Mouse (Mus musculus) naive thymus-derived CD4-positive, alpha-beta T cell, adult 2 months (primary cell): ENCODE measurements around the gene Adipor2.
A peak's percentile ranks its signal among the peaks of the same experiment; 100 is the strongest.

Source experiments
- DNase-seq: peaks from one replicate; pipeline ENCODE4 v3.0.0-alpha.2; 2011; ENCODE audit warnings: low read depth

The Adipor2 gene

DNA sequence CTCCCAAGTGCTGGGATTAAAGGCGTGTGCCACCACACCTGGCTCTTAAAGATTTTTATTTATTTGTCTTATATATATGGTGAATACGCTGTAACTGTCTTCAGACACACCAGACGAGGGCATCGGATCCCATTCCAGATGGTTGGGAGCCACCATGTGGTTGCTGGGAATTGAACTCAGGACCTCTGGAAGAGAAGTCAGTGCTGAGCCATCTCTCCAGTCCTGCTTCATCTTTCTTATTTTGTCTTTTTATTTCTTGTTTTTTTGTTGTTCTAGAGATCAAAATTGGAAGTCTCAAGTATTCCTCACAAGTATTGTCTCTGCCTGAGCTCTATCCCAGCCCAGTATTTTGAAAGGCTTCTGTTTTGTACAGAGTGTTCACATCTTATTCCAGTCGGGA is 2.9 kb upstream of the Adipor2 start:
- peak; percentile 36 for DNase-seq

- no peak for DNase-seq
Observed at GRCm38 (mm10) chr6:119419412-119419811, 1.9 kb upstream of the Adipor2 start.

DNA sequence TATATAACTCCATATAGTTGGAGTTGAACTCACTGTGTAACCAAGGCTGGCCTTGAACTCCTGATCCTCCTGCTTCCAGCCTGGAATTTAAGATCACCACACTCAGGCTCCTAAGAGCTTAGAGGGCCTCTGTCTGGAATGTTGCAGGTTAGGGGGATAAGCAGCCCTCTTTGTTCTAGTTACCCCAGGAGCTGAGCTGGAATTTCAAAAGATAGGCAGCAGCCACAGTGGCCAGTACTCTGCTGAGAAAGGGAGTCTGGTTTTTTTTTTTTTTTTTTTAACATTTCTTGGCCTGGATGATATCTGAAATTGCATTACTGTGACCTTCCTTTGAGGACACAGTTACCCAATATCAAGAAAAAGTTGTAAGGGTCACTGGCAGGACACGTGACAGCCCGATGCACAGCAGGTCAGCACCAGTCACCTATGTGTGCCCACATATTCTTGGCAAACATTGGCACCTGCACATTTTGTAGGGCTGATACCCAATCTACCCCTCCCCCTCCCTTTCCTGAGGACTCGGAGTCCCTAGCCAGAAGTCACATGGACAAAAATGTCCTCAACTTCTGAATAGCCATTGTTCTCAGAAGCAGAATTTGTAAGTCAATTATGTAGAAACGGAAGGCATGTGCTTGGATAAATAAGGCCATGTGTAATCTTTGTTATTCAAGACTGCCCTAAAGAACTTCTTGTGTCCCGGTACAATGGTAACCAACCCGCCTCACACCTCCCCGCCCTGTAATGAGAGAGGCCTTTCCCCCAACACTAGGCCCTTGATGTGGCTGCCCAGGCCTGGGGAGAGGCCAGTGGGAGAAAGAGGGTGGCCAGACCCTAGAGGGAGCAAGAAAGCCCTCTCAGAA is 1.1 kb upstream of the Adipor2 start:
- DNase-seq, result no peak

GRCm38 (mm10) chr6:119417821-119418220 is 317 bp upstream of the Adipor2 start:
- no peak for DNase-seq

DNA sequence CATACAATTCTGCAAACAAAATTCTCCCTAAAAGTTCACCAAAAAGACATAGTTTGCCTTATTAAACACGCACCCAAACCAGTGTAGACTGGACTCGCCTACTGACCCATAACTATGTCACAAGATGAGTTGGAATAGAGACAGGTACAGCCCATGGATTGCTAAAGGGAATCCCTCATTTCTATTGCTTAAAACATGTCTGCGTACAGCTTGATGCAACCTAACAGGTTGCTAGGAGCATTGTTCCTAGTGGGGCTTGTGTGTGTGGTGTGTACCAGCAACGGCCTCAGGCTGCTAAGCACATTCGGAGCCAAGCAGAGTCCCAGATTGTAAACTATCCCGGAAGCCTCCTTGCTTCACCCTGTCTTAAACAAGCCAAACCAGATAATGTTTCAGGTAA is 861 bp downstream of the Adipor2 start:
- no peak for DNase-seq

GRCm38 (mm10) chr6:119414262-119415043 is 3.1 kb downstream of the Adipor2 start:
- DNase-seq, result no peak

- no peak for DNase-seq
Observed at GRCm38 (mm10) chr6:119412588-119412987, 4.9 kb downstream of the Adipor2 start.

DNA sequence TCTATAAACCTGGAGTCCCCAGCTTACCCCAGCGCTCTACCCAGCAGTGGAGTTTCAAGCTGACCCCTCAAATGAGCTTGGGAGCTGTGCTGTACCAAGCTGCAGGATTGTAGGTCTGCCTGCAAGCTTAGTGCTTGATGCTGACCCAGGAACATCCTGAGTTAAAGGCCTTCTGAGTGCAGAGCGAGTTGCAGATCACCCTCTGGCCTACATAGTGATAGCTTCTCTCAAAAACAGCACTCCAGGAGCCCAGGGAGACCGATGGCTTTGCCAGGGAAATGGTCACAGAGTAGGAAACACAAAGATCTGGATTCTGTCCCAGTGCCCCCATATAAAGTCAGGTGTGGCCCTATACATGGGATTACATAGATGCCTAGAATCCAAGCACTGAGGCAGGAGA is 6.0 kb downstream of the Adipor2 start:
- no peak for DNase-seq

DNA sequence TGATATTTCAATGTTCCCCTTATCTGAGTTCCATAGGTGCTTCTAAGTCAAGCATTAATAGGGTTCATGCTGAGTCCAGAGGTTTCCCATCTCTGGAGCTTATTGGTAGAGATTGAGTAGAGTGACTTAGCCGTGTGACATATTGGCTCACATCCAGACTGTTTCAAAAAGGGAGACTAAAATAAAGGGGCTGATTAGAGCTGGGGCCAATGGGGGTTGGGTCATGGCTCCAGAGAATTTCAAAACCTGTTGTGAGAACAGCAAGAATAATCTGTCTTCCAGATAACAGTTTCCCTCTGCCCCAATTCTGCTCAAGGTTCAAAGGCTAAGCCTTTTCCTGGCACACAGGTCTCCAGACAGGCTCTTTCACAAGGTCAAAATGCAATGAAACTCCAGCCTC is 7.7 kb downstream of the Adipor2 start:
- DNase-seq, result no peak

DNA sequence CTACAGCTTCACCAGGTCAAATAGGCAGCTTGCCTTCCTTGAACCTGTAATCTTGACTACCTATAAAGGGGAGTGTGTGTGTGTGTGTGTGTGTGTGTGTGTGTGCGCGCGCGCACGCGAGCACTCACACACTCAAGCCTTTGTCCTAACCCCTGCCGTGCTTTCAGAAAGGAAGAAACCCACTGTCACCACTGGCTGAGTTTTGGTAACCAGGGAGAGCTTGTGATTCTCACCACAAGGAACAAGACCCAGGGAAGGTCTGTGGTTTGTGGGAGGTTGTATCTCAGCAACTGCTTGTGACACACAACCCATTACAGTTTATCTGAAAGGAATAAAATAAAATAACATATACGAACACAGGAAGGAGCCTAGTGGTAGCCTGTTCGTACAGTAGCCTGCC is 8.9 kb downstream of the Adipor2 start:
- peak; percentile 81 for DNase-seq

DNA sequence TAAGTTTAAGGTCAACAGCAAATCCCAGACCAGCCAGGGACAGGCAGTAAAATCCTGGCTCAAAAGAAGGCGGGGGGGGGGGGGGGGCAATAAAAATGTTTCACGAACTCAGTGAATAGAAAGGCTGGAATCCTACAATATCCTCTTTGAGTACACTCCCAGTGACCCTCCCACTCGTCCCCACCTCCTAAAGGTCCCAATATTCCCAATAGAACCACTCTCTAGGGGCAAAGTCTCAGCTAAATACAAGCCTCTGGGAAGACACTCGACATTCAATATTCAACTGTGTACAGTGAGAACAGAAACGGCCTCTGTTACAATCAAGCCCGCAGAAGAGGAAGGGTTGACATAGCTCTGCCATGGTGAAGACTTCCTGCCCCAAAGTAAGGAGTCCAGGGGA is 9.7 kb downstream of the Adipor2 start:
- DNase-seq, result no peak

GRCm38 (mm10) chr6:119406528-119406927 is 11.0 kb downstream of the Adipor2 start:
- no peak for DNase-seq

GRCm38 (mm10) chr6:119405310-119405709 is 12.2 kb downstream of the Adipor2 start:
- no peak for DNase-seq

GRCm38 (mm10) chr6:119404854-119405253 is 12.7 kb downstream of the Adipor2 start:
- DNase-seq, result no peak

DNA sequence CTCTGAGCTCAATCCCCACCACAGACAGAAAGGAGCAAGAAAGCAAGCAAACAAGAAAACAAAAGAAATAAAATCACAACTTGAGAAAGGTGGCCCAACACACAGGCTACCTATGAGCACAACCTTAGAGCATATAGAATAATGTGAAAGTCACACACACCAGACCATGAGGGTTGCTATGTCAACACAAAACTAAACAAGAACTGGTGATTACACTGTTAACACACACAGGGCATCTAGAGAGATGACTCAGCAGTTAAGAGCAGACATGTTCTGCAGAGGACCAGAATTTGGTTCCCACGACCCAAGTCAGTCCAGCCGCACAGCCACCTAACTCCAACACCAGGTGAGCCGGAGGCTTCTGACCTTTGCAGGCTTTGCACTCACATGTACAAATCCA is 14.5 kb downstream of the Adipor2 start:
- DNase-seq, result no peak

DNA sequence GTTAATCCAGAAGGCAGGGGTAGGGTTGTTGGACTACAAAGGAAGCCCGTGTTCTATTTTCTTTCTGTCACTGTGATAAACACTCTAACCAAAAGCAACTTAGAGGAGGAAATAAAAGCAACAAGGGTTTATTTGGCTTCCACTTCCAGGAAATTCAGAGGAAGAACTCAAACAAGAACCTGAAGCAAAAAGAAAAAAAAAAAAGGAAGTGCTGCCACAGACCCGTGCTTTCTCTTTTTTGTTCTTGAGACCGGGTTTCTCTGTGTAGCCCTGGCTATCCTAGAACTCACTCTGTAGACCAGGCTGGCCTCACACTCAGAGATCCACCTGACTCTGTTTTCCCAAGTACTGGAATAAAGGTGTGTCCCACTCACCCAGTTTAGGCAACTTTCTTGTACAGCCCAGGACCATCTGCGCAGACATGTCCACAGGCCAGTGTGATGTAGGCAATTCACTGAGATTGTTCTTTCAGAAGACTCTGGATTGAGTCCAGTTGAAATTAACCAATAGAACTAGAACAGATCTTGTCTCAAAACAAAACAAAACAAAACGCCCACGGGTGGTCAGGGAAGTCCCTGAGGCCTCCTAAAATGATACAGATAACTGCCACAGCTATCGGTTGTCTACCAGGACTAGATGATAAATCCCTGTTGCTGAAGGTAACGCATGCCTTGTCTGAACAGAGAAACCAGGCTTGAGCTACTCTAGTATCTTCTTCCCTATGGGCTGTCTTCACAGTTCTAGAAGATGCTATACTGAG is 15.8 kb downstream of the Adipor2 start:
- DNase-seq, result no peak

GRCm38 (mm10) chr6:119400649-119401048 is 16.9 kb downstream of the Adipor2 start:
- DNase-seq, result no peak

- no peak for DNase-seq
Observed at GRCm38 (mm10) chr6:119399371-119399770, 18.1 kb downstream of the Adipor2 start.

- peak; percentile 59 for DNase-seq
Observed at GRCm38 (mm10) chr6:119396309-119396634, 21.2 kb downstream of the Adipor2 start.

DNA sequence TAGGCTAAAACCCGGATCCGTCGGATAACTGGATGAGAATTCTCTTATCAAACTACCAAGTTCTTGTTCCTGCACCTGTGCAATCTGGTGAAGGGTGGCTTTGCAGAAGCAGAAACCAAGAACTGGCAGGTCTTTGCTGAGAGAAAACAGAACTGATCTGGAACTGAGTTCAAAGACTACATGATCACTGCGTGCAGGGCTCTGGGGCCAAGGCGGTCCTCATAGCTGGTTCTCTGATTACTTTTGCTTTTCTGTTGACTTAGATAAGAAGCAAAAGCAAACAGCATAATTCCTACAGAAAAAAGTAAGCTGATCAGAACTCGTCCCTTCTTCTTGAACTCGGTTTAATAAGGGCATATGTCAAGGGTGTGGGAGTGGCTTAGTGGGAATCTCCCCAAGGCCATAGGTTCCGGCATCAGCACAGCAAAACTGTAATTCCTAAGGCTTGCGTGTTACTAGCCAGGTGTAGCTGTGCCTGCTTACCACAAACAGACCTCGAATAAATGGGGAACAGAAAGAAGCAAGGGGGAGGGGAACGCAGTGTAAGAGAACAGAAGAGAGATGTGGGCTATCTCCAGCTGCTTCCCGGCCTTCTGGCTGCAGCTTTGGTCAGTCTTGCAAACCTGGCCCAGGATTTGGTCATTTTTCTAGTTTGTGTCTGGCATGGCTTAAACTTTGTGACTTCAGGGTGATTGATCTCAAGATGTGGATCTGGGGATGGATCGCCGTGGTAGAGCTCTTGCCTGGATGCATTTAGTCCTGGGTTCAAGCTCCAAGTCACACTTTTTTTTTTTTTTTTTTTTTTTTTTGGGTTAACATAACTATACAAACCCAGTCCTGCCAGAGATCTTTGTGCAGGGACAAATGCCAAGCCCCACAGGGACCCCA is 21.8 kb downstream of the Adipor2 start:
- DNase-seq, result peak; percentile 55

DNA sequence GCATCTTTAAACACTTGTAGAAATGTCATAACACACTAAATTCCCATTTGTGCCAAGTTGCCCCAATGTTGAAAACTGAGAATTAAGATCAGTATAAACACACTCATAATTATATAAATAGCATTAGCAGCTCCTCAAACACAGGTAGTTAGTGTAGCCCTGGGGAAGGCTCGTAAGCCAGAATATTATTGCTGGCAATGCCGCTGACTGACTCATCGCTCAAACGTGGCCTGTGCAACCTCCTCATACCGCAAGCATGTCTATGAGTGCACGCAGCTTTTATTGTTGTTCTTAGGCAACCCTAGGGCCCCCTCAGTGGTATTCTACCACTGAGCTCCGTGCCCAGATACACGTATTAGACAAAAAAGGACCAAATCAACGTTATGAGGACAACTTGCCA is 24.7 kb downstream of the Adipor2 start:
- DNase-seq, result no peak

DNA sequence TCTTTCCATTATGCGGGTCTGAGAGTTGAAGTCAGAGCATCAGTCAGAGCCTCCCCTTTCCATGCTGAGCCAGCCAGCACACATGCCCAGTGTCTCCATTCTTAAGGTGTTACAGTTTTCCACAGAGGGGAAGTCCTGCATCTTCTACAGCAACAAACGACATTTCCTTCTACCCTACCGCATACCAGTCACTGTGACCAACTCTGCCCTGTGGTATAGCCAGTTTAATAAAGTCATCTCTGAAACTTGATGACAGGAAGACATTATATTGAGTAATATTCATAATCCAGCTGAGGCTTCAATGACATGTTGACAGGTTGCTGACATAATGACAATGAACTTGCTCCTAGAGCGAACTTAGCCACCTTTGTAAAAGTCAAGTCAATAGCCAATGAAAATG is 26.8 kb downstream of the Adipor2 start:
- DNase-seq, result no peak
